Mouse (Mus musculus) c-Kit-positive CD71-negative TER-119-negative erythroid progenitor cells, embryonic 14.5 days (primary cell): ENCODE results near the gene Kat2b.
"Not testable (repeated sequence)": the region's sequence is repeated elsewhere in the genome, so short reads cannot be mapped to it uniquely, and the experiment has no call there.

Experiments used
- DNase-seq: peaks from one replicate; pipeline ENCODE4 v3.0.0-alpha.2; 2013; ENCODE audit warnings: low read depth

The Kat2b gene

DNA sequence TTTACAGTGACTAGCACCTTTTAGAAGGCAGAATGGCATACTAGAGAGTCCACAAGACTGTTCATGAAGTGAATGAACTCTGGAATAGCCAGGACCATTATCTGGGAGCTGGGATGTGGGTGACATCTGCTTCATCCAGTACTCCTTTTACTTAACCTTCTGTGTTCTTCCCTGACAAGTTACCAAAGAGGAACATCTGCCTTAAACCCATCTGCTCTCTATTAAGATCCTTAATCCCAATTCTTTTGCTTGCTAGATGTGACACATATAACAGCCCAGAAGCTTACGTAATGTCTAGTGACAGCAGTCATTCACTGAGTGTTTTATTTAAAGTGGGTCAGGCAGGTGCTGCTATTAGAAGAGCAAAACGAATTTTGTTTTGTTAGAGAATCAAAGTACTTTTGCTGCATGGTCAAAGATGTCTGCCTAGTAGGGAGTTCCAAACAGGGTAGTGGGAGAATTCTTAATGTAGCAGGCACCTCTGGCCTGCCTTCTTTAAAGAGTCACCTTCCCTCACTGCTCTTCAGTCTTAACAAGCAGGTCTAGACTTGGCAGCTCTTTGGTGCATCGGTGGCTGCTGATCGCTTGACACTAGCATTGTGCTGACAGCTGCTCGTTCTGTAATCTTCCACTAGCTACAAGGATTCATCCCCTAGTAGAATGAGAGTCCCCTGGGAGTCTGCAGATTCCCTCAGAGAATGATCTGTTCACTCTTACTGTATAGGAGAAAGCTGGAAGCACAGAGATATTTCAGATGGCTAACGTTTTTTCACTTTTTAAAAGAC is 94.6 kb downstream of the Kat2b start:
- no peak for DNase-seq

GRCm38 (mm10) chr17:53664267-53664666 is 97.6 kb downstream of the Kat2b start:
- DNase-seq: no peak

- no peak for DNase-seq
Observed at GRCm38 (mm10) chr17:53664703-53665382, 98.2 kb downstream of the Kat2b start.

- DNase-seq: no peak
Observed at GRCm38 (mm10) chr17:53670453-53670852, 103.8 kb downstream of the Kat2b start.

DNA sequence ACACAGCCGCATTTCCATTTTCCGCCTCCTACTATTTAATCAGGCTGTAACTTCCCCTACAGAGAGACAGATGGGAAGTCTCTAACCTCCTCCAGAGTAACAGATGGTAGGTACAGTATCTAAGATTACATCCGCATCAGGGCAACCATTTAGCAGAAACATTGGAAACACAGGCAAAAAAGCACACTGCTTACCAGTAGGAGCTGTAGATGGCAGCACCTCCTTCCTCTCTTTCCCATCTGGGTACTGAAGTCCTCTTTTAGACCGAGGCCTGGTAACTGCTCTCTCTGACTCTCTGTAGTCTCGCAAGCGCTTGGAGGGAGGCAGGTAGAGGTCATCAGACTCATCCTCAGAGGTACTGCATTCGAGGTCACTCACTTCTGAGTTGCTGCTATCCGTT is 112.1 kb downstream of the Kat2b start:
- DNase-seq: no peak

- no peak for DNase-seq
Observed at GRCm38 (mm10) chr17:53688321-53688720, 121.7 kb downstream of the Kat2b start.

GRCm38 (mm10) chr17:53688877-53689802 is 122.5 kb downstream of the Kat2b start, which contains the start of gene Sgo1:
Gene Sgo1 (minus strand): TSS chr17:53689333.
- DNase-seq: peak; percentile 94

DNA sequence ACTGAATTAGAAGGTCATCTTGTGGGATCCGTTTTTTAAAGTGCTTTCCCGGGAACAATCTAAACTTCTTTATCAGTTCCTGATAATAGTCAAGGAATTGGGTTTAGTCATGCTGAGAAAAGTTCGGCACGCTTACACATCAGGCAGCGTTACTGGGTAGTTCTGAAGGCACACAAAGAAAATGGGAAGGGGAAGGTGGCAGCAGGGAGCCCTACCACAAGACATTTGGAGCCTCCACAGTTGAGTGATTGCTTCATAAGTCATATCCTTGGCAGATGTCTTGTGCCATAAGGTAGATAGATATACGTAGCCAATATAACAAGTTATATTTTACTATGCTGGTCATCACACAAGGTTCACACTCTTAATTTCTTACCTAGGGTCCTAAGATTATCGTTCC is 123.3 kb downstream of the Kat2b start:
- no peak for DNase-seq

DNA sequence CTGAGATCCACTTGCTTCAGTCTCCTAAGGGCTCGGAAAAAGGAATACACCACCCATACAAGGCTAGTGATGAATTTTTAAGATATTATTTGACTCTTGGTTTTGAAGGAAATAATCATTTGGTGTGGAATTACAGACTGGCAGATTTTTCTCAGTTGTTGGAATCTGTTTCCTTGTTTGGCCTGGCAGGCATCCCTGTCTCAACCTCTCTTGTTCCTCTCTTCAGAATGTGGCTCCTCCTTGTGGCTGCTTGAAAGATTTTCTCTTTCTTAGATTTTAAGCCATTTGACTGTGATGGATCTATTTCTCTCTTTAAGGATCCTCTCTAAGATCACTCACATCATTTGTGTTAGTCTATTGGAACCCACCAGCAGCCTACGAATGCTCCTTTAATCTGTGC is 127.4 kb downstream of the Kat2b start:
- no peak for DNase-seq

- not testable (repeated sequence) for DNase-seq
Observed at GRCm38 (mm10) chr17:53697521-53697920, 130.9 kb downstream of the Kat2b start.

DNA sequence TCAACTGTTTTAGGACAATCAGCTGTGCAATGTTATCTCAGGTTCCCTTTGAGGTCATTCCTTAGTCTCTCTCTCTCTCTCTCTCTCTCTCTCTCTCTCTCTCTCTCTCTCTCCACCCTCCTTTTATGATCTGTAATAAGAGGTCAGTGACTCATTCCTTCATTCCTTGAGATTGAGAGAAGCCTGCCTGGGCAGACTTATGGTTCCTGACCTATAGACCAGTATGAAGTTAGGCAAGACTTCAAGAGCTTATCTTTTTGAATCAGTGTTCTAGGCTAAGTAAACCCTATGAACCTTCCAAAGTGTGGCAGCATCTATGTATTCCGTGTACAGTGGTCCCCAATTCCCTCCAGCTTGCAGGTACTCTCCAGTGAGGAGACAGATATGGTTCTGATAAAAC is 147.8 kb downstream of the Kat2b start:
- DNase-seq: no peak

GRCm38 (mm10) chr17:53715161-53715560 is 148.5 kb downstream of the Kat2b start:
- not testable (repeated sequence) for DNase-seq

DNA sequence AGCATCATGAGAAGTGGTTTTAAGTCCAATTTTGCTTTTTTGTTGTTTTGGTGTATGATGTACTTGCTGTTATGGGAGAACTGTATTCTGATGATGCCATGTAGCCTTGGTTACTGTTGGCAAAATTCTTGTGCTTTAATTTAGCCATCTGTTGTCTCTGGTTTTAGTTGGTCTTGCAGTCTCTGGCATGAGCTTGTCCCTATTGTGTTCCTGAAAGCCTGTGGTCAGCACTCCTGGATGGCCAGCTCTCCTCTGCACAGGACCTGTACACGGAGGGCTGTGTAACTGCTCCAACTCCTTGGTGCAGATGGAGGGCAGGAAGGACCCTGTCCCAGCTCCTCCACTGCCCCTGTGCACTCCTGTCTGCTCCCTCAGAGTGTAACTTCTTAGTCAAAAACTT is 151.8 kb downstream of the Kat2b start:
- no peak for DNase-seq

GRCm38 (mm10) chr17:53718916-53719315 is 152.3 kb downstream of the Kat2b start:
- not testable (repeated sequence) for DNase-seq
